Mouse (Mus musculus) liver, embryonic 13.5 days (tissue): ENCODE measurements around the gene Arsb. TPM values are rescaled to one million over a fixed set of nuclear protein-coding genes. Genes with fewer than 3 reads are reported as not detected.

Source experiments
- ATAC-seq: fragments of 200-750 bp; cut with Nextera tagmentation; 2 replicates; pipeline ENCODE4 v1.8.0; 2017; ENCODE audit warnings: low read depth, mild to moderate bottlenecking, moderate number of reproducible peaks, moderate library complexity
- DNase-seq: peaks from one replicate; pipeline ENCODE4 v3.0.0; 2022
- H3K27ac ChIP-seq: fragments of 300-500 bp; sonication (generic); 2 replicates; pipeline ENCODE4 v1.5.1; 2015; ENCODE audit warnings: moderate library complexity, mild to moderate bottlenecking, inconsistent platforms
- H3K27me3 ChIP-seq: fragments of 300-500 bp; sonication (generic); 2 replicates; pipeline ENCODE4 v1.6.1; 2015; ENCODE audit warnings: mild to moderate bottlenecking, inconsistent platforms
- H3K36me3 ChIP-seq: fragments of 300-500 bp; sonication (generic); 2 replicates; pipeline ENCODE4 v1.6.1; 2015; ENCODE audit warnings: mild to moderate bottlenecking, inconsistent platforms
- H3K4me1 ChIP-seq: fragments of 300-500 bp; sonication (generic); replicated peaks from 2 replicates; pipeline ENCODE4 v1.6.1; 2015; ENCODE audit warnings: inconsistent platforms
- H3K4me2 ChIP-seq: fragments of 300-500 bp; sonication (generic); 2 replicates; pipeline ENCODE4 v1.6.1; 2015; ENCODE audit warnings: inconsistent platforms, mild to moderate bottlenecking, moderate library complexity
- H3K4me3 ChIP-seq: fragments of 300-500 bp; sonication (generic); replicated peaks from 2 replicates; pipeline ENCODE4 v1.5.1; 2015; ENCODE audit warnings: mild to moderate bottlenecking, inconsistent platforms
- H3K9ac ChIP-seq: fragments of 300-500 bp; sonication (generic); 2 replicates; pipeline ENCODE4 v1.6.1; 2015; ENCODE audit warnings: mild to moderate bottlenecking, inconsistent platforms
- H3K9me3 ChIP-seq: fragments of 300-500 bp; sonication (generic); replicated peaks from 2 replicates; pipeline ENCODE4 v1.6.1; 2016; ENCODE audit warnings: inconsistent platforms
- WGBS: fragments of 180-500 bp; shearing (Covaris S2); methylation state at CpG from one replicate; pipeline ENCODE4 v1.1.7; 2015; ENCODE audit not compliant: insufficient replicate concordance; 5-methylcytosine and 5-hydroxymethylcytosine counted together
- polyA plus RNA-seq: library from polyadenylated mRNA; unstranded; fragments of >200 nt; fragmentation: Nextera tagmentation; extraction: Ambion mirVana; gene quantifications from 2 replicates; pipeline ENCODE4 v1.2.1, GENCODE M21; 2015

Arsb gene
- polyA plus RNA-seq, 1 experiment from 2014 or later = 2.0 TPM

DNA sequence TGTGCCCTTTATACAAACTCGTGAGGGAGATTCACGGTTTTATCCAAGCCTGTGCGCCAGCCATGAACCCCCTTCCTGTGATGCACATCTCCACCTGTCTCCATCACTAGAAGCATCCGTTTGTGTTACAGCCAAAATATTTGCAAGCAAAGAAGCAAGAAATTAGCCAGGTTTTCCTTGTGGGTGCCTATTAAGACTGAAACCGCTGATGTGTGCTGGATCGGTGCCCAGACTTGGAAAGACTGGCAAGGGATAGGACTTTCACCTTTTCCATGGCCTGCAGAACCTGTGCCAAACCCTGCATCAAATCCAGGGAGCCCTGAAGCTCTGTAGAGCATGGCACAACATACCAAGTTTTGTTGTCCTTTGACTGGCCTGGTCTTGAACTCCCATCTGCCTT lies 165.0 kb downstream of the Arsb start:
- no peaks in the 10 kb centered on the region for H3K9me3 ChIP-seq
- peaks cover 18% of the 10 kb centered on the region for H3K4me1 ChIP-seq

GRCm38 (mm10) chr13:93938118-93938517 lies 166.7 kb downstream of the Arsb start:
- ATAC-seq = no peak
- no peak overlapping the region for H3K4me3 ChIP-seq
- no peak for DNase-seq
- peaks cover 18% of the 10 kb centered on the region for H3K4me1 ChIP-seq
- no peaks in the 10 kb centered on the region for H3K36me3 ChIP-seq
- no peak overlapping the region for H3K27ac ChIP-seq
- H3K9me3 ChIP-seq = no peaks in the 10 kb centered on the region
- no peak overlapping the region for H3K9ac ChIP-seq
- H3K4me2 ChIP-seq = no peak overlapping the region
- WGBS = 25% methylated on average over 2 of the region's 2 CpGs
- H3K27me3 ChIP-seq = no peaks in the 10 kb centered on the region

More for the DNA sequence above, 165.0 kb downstream of the Arsb start:
- no peak for ATAC-seq
- H3K27me3 ChIP-seq = no peaks in the 10 kb centered on the region
- DNase-seq = no peak
- no peaks in the 10 kb centered on the region for H3K36me3 ChIP-seq
- H3K4me2 ChIP-seq = no peak overlapping the region
- no peak overlapping the region for H3K4me3 ChIP-seq
- H3K9ac ChIP-seq = no peak overlapping the region
- H3K27ac ChIP-seq = no peak overlapping the region
- 78% methylated on average over 6 of the region's 6 CpGs for WGBS

DNA sequence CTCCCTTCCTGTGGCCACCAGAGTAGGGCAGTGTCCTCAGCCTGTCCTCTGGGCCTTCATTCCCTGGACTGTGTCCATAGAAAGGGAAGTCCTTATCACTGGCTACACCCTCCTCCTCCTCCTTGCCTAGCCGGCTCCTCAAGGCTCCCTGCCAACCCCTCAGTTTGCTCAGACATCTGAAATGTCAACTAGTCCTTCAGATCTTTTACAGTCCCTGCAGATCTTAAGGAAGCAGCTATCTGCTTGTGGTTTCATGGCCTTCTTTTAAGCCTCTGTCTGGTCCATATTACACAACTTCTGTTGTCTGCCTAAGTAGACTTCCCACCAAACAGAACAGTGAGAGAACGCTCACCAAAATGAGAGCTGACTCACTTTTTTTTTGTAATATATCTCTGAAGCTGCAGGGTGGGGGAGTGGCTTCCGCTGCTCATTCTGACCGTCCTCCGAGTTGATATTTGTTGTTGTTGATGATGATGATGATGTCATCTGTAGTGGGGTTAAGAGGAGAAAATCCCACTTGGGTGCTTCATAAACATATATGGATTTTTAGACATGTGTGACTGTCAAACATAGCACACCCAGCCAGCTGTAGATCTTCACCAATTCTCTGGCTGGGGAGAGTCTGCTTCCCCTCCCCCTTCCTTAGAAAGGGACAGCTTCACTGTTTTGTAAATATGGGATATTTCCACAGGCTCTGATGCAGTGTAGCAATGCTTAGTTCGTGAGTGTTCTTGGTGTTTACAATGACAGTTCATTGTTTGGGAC lies 168.1 kb downstream of the Arsb start:
- no peaks in the 10 kb centered on the region for H3K36me3 ChIP-seq
- WGBS = 14% methylated on average over 6 of the region's 6 CpGs
- H3K4me3 ChIP-seq = no peak overlapping the region
- H3K27me3 ChIP-seq = no peaks in the 10 kb centered on the region
- 0 out of 2 replicates have a peak overlapping the region, but pooled peaks have one; percentile 5 for H3K4me2 ChIP-seq
- no peak overlapping the region for H3K27ac ChIP-seq
- H3K9ac ChIP-seq = no peak overlapping the region
- ATAC-seq (peak; percentile 51; the same call in 1 of the 2 replicates), DNase-seq (peak; percentile 3)
- H3K9me3 ChIP-seq = no peaks in the 10 kb centered on the region
- peaks cover 18% of the 10 kb centered on the region for H3K4me1 ChIP-seq

DNA sequence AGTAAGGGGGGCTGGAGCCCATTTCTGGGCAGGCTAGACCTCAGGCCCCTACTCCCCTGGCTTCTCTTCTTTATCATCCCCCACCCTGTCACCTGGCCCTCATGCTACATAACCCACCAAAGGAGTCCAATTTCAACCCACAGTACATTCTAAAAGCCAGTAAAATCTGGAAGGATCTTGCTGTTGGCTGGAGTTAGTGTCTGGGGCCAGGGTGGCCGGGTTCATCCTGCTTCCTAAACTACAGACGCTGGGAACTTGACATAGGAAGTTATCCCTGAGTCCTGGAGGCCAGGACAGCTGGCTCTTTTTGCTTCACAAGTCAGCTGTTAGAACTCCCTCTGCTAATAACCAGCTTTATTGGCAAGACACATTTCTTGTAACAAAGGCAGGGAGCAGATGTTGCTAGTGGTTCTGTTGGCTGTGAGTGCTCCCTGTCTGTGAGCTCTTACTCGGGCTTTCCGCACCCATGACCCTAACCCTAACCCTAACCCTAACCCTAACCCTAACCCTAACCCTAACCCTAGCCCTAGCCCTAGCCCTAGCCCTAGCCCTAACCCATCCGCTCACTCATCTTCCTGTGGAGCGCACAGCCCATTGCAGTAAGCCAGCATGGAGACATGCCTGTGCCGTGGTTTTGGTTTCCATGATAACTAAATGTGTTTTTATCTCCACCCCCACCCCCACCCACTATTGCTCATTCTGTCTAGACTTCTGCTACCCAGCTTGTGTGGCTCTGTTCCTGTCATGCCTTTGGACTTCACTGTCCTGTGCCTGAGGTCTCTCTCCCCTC lies 169.5 kb downstream of the Arsb start:
- ATAC-seq (no peak), DNase-seq (no peak)
- H3K4me1 ChIP-seq = peaks cover 18% of the 10 kb centered on the region
- no peaks in the 10 kb centered on the region for H3K9me3 ChIP-seq
- H3K36me3 ChIP-seq = no peaks in the 10 kb centered on the region
- H3K27me3 ChIP-seq = no peaks in the 10 kb centered on the region
- H3K27ac ChIP-seq = no peak overlapping the region
- no peak overlapping the region for H3K9ac ChIP-seq
- H3K4me2 ChIP-seq = no peak overlapping the region
- H3K4me3 ChIP-seq = no peak overlapping the region
- 52% methylated on average over 7 of the region's 7 CpGs for WGBS

- Histone ChIP-seq H3K4me1 (0 out of 2 replicates have a peak, but pooled peaks cover 4% of the 10 kb centered on the region), H3K4me3 (no peak overlapping the region), H3K36me3 (no peaks in the 10 kb centered on the region), H3K9ac (no peak overlapping the region), H3K9me3 (no peaks in the 10 kb centered on the region), H3K27ac (no peak overlapping the region), H3K4me2 (no peak overlapping the region), H3K27me3 (0 out of 2 replicates have a peak, but pooled peaks cover 4% of the 10 kb centered on the region)
- DNase-seq (no peak), ATAC-seq (no peak)
- WGBS = 29% methylated on average over 9 of the region's 9 CpGs
Observed at GRCm38 (mm10) chr13:93950996-93951395, 179.6 kb downstream of the Arsb start.

GRCm38 (mm10) chr13:93951555-93951954 lies 180.1 kb downstream of the Arsb start:
- DNase-seq = no peak

DNA sequence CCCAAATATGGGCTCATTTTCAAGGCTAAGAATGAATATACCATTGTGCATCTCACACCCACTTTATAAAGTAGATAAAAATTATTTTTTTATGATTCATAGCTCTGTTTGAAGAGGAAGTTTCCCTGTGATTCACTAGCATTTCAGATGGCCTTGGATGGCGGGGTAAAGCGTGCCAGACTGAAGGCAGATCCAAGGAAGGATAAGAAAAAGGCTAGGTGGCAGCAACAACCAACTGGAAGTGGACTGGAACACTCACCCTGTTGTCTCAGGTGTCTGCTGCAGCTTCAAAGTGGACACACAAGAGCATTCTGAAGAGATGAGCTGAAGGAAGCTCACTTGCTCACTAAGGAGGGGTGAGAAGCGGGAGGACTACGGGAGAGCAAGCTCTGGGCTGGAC lies 181.0 kb downstream of the Arsb start:
- no peak overlapping the region for H3K27ac ChIP-seq
- 0 out of 2 replicates have a peak, but pooled peaks cover 4% of the 10 kb centered on the region for H3K4me1 ChIP-seq
- DNase-seq (no peak), ATAC-seq (no peak)
- no peaks in the 10 kb centered on the region for H3K9me3 ChIP-seq
- H3K9ac ChIP-seq = no peak overlapping the region
- WGBS = 65% methylated on average over 4 of the region's 4 CpGs
- H3K4me2 ChIP-seq = no peak overlapping the region
- H3K4me3 ChIP-seq = no peak overlapping the region
- 0 out of 2 replicates have a peak, but pooled peaks cover 4% of the 10 kb centered on the region for H3K27me3 ChIP-seq
- no peaks in the 10 kb centered on the region for H3K36me3 ChIP-seq

More at GRCm38 (mm10) chr13:93951555-93951954, 180.1 kb downstream of the Arsb start:
- no peak overlapping the region for H3K9ac ChIP-seq
- no peaks in the 10 kb centered on the region for H3K9me3 ChIP-seq
- 0 out of 2 replicates have a peak, but pooled peaks cover 4% of the 10 kb centered on the region for H3K27me3 ChIP-seq
- no peak overlapping the region for H3K4me2 ChIP-seq
- H3K36me3 ChIP-seq = no peaks in the 10 kb centered on the region
- 24% methylated on average over 6 of the region's 6 CpGs for WGBS
- no peak overlapping the region for H3K4me3 ChIP-seq
- H3K27ac ChIP-seq = no peak overlapping the region
- H3K4me1 ChIP-seq = 0 out of 2 replicates have a peak, but pooled peaks cover 4% of the 10 kb centered on the region
- no peak for ATAC-seq

DNA sequence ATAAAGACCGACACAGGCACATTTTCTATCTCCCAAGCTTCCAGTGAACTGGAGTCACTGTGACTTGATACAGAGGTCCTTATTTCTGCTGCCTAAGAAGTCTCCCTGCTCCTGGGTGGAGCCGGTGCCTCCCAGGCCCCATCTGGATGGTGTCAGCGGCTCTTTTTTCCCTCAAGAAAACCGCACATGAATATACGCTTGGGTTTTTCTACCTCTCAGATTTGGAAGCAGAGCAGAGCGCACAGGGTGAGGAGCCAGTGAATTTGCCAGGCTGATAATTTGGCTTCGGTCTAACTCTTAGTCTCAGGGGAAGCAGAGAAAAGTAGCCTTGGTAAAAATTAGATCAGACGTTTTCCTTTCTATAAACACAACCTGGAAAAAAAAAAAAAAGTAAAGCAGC lies 186.5 kb downstream of the Arsb start:
- Histone ChIP-seq H3K4me3 (no peak overlapping the region), H3K9me3 (no peaks in the 10 kb centered on the region), H3K9ac (no peak overlapping the region), H3K27me3 (no peaks in the 10 kb centered on the region), H3K4me1 (no peaks in the 10 kb centered on the region), H3K27ac (no peak overlapping the region), H3K4me2 (no peak overlapping the region), H3K36me3 (no peaks in the 10 kb centered on the region)
- no peak for ATAC-seq
- no peak for DNase-seq
- WGBS = 74% methylated on average over 8 of the region's 8 CpGs

DNA sequence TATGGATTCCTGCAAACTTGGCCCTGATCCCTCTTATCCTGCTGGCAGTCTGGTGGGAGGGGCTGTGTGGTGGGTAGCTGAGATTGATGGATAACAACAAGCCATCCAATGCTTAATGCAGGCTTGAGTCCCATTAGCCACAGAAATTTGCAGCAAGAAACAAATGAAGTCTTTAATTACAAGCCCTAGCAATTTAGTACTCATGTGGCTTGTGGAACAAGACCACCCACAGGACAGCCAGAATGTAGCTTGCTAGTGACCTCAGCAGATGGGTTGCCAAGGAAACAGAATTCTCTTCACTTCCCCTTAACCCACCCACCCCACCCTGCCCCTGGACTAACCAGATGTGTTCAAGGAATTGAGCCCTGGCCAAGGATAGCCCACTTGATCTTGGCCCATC lies 194.8 kb downstream of the Arsb start:
- H3K27me3 ChIP-seq = no peaks in the 10 kb centered on the region
- no peak overlapping the region for H3K9ac ChIP-seq
- H3K4me3 ChIP-seq = no peak overlapping the region
- no peak overlapping the region for H3K27ac ChIP-seq
- H3K36me3 ChIP-seq = no peaks in the 10 kb centered on the region
- no peaks in the 10 kb centered on the region for H3K4me1 ChIP-seq
- no peak for ATAC-seq
- DNase-seq = no peak
- no peaks in the 10 kb centered on the region for H3K9me3 ChIP-seq
- H3K4me2 ChIP-seq = no peak overlapping the region

DNA sequence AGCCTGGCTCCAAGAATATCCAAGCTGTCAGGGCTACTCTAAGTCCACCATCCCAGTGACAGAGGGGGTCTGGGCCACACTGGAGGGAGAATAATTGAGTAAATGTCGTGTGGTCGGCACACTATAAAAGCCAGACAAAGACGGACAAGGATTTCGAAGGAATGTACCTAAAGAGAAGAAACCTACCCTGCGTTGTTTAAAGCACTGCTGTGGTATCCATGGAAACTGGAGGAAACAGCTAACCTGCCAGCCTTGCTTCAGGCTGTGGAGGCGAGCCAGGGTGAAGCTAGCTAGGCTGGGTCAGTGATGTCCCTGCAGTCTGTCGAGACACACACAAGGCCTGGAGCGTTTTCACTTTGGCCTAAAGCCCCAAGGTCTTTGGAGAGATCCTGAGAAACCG lies 195.7 kb downstream of the Arsb start:
- no peaks in the 10 kb centered on the region for H3K27me3 ChIP-seq
- H3K4me2 ChIP-seq = no peak overlapping the region
- no peaks in the 10 kb centered on the region for H3K9me3 ChIP-seq
- no peak for ATAC-seq
- WGBS = 59% methylated on average over 9 of the region's 9 CpGs
- no peaks in the 10 kb centered on the region for H3K4me1 ChIP-seq
- H3K36me3 ChIP-seq = no peaks in the 10 kb centered on the region
- DNase-seq = no peak
- H3K4me3 ChIP-seq = no peak overlapping the region
- H3K9ac ChIP-seq = no peak overlapping the region
- H3K27ac ChIP-seq = no peak overlapping the region

GRCm38 (mm10) chr13:93970115-93970514 lies 198.7 kb downstream of the Arsb start:
- H3K4me3 ChIP-seq = no peak overlapping the region
- H3K27me3 ChIP-seq = no peaks in the 10 kb centered on the region
- H3K4me1 ChIP-seq = no peaks in the 10 kb centered on the region
- 41% methylated on average over 5 of the region's 5 CpGs for WGBS
- DNase-seq = no peak
- H3K4me2 ChIP-seq = no peak overlapping the region
- H3K36me3 ChIP-seq = no peaks in the 10 kb centered on the region
- no peak for ATAC-seq
- no peak overlapping the region for H3K27ac ChIP-seq
- H3K9me3 ChIP-seq = no peaks in the 10 kb centered on the region
- no peak overlapping the region for H3K9ac ChIP-seq
